In genomic region chr19:27905976-27906375, GRCm38 (mm10) we compare ENCODE assay signal across 21 mouse cellular contexts.
DNase-seq lines count a peak whose midpoint lies in the region; ATAC-seq and TF ChIP-seq lines count a peak whose summit lies in the region.
"Had no signal": no experiment of that assay in that cellular context is flagged by ENCODE, and none has a peak within 500 bp of the region (broad histone marks: within the 10 kb centered on the region; RNA-seq: fewer than 3 reads in every experiment).

No protein-coding gene starts in this region.

- H3K27me3 ChIP-seq in liver, embryonic 12.5 days (replicated peaks): no peaks in the 10 kb centered on the region
- H3K27me3 ChIP-seq: midbrain, embryonic 13.5 days; neural tube, embryonic 15.5 days; Patski had no signal

- DNase-seq in layer of hippocampus, adult 2 months (ENCODE audit: low spot score in 2 of 2): no peak
- DNase-seq in layer of hippocampus, adult 9-10 months (ENCODE audit: low spot score): no peak
- peak; percentile 80 for DNase-seq in c-Kit-positive CD71-positive TER-119-negative erythroid progenitor cells, embryonic 14.5 days (ENCODE audit: low read depth)
- DNase-seq in left cerebral cortex, postnatal 4 days: no peak
- no peak for DNase-seq in embryo, embryonic 9.5 days (ENCODE audit: extremely low spot score)
- DNase-seq in adrenal gland, adult 18-20 months (ENCODE audit: low spot score in 2 of 2): no peak
- DNase-seq: cerebellum, adult 11 months; gastrocnemius, postnatal 10 days; kidney, adult 8-10 months; kidney, postnatal 25 days; layer of hippocampus, postnatal 36 days; lung, adult 18-20 months; lung, postnatal 4 days had no signal

- peak overlapping the region; percentile 6; the same call in 1 of the 2 replicates for H3K27ac ChIP-seq in layer of hippocampus, adult 2 months
- H3K27ac ChIP-seq in liver, embryonic 12.5 days: peak overlapping the region; percentile 86
- H3K27ac ChIP-seq: forebrain, embryonic 12.5 days; midbrain, embryonic 13.5 days; neural tube, embryonic 15.5 days had no signal

- peaks cover 42% of the 10 kb centered on the region for H3K4me1 ChIP-seq in liver, embryonic 12.5 days

- intact Hi-C loops in left cerebral cortex, postnatal 4 days (cut with DNase I): no loop called here

- no peak overlapping the region for H3K4me3 ChIP-seq in layer of hippocampus, adult 2 months
- peak overlapping the region; percentile 49 for H3K4me3 ChIP-seq in liver, embryonic 12.5 days
- H3K4me3 ChIP-seq: forebrain, embryonic 12.5 days; midbrain, embryonic 13.5 days; myocyte; neural tube, embryonic 15.5 days had no signal

- no peaks in the 10 kb centered on the region for H3K36me3 ChIP-seq in liver, embryonic 12.5 days
- H3K36me3 ChIP-seq: forebrain, embryonic 12.5 days; neural tube, embryonic 15.5 days had no signal

- ATAC-seq in liver, embryonic 12.5 days: peak; percentile 92
- ATAC-seq in megakaryocyte-erythroid progenitor cell, adult 5-6 weeks (replicated peaks; ENCODE audit: low FRiP score, low TSS enrichment, poor library complexity, severe bottlenecking): peak; percentile 96
- ATAC-seq: activated CD4-positive, CD25-positive, alpha-beta regulatory T cell, adult 4 months; midbrain, embryonic 13.5 days; Patski had no signal

- peak overlapping the region; percentile 72 for H3K4me2 ChIP-seq in liver, embryonic 12.5 days
- H3K4me2 ChIP-seq: forebrain, embryonic 12.5 days; midbrain, embryonic 13.5 days; neural tube, embryonic 15.5 days had no signal

- H3K9ac ChIP-seq in liver, embryonic 12.5 days: 0 out of 2 replicates have a peak overlapping the region, but pooled peaks have one; percentile 22
- H3K9ac ChIP-seq: forebrain, embryonic 12.5 days; midbrain, embryonic 13.5 days; neural tube, embryonic 15.5 days had no signal

- no peak for TF ChIP-seq CTCF in layer of hippocampus, adult 2 months (conservative IDR thresholded peaks at IDR 0.05)

- H3K9me3 ChIP-seq in liver, embryonic 12.5 days (replicated peaks): no peaks in the 10 kb centered on the region
- H3K9me3 ChIP-seq: forebrain, embryonic 12.5 days; midbrain, embryonic 13.5 days; neural tube, embryonic 15.5 days had no signal

- WGBS in liver, embryonic 12.5 days (ENCODE audit: insufficient replicate concordance): 24% methylated on average over 9 of the region's 9 CpGs
